Mouse (Mus musculus): Measurements from ENCODE around the gene Hspa5. TPM values are rescaled to one million over a fixed set of nuclear protein-coding genes. Genes with fewer than 3 reads are reported as not detected.

Gene Hspa5
- polyA plus RNA-seq, 1 experiment from 2014 or later: 970 TPM

- H3K4me3 ChIP-seq: peak within 1 kb of the TSS; percentile 98
- H3K9ac ChIP-seq: peak within 1 kb of the TSS; percentile 99
- H3K36me3 ChIP-seq: peaks cover 17% of the 10 kb centered on the region
- H3K27ac ChIP-seq: peak within 1 kb of the TSS; percentile 77
- H3K27me3 ChIP-seq: no peaks in the 10 kb centered on the region
- H3K4me1 ChIP-seq: peaks cover 16% of the 10 kb centered on the region
- H3K4me2 ChIP-seq: peak within 1 kb of the TSS; percentile 83
- peak; percentile 90 for ATAC-seq (ENCODE audit: insufficient number of reproducible peaks, low FRiP score, low TSS enrichment, low read depth)
- under 1% methylated on average over 56 of the region's 57 CpGs for WGBS
- no peaks in the 10 kb centered on the region; the same call in 1 of the 2 replicates for H3K9me3 ChIP-seq
Measured at GRCm38 (mm10) chr2:34825827-34826459, 54.2 kb downstream of the Hspa5 start, which contains the start of gene Fbxw2. Gene Fbxw2 (minus strand): TSS chr2:34826311.

- no peaks in the 10 kb centered on the region for H3K27me3 ChIP-seq
- peaks cover 12% of the 10 kb centered on the region for H3K36me3 ChIP-seq
- H3K27ac ChIP-seq: peak overlapping the region; percentile 77
- no peaks in the 10 kb centered on the region; the same call in 1 of the 2 replicates for H3K9me3 ChIP-seq
- WGBS: 34% methylated on average over 20 of the region's 21 CpGs
- peaks cover 16% of the 10 kb centered on the region for H3K4me1 ChIP-seq
- H3K4me2 ChIP-seq: peak overlapping the region; percentile 83
- H3K9ac ChIP-seq: peak overlapping the region; percentile 99
- H3K4me3 ChIP-seq: peak overlapping the region; percentile 98
- ATAC-seq (ENCODE audit: insufficient number of reproducible peaks, low FRiP score, low TSS enrichment, low read depth): no peak
Measured at GRCm38 (mm10) chr2:34826460-34827231, 54.9 kb downstream of the Hspa5 start.

Other genes starting within 250 kb of the Hspa5 start
- gene Gapvd1, start 16.7 kb upstream of the Hspa5 start, polyA plus RNA-seq (2015; fragmentation: Nextera tagmentation; extraction: Ambion mirVana): 84.6 and 85.5 TPM in 2 replicates
- gene Rabepk, start 27.9 kb downstream of the Hspa5 start, polyA plus RNA-seq (2015; fragmentation: Nextera tagmentation; extraction: Ambion mirVana): 39.7 and 41.1 TPM in 2 replicates
- gene Fbxw2, start 54.3 kb downstream of the Hspa5 start, polyA plus RNA-seq (2015; fragmentation: Nextera tagmentation; extraction: Ambion mirVana): 82.1 and 94.4 TPM in 2 replicates
- not detected in 2 replicates for gene Gm34653, start 61.0 kb downstream of the Hspa5 start, polyA plus RNA-seq (2015; fragmentation: Nextera tagmentation; extraction: Ambion mirVana)
- 0.18 TPM in 1 of 2 replicates, not detected in the other for gene Cutal, start 102.4 kb downstream of the Hspa5 start, polyA plus RNA-seq (2015; fragmentation: Nextera tagmentation; extraction: Ambion mirVana)
- 87.2 and 98.0 TPM in 2 replicates for gene Psmd5, start 103.0 kb downstream of the Hspa5 start, polyA plus RNA-seq (2015; fragmentation: Nextera tagmentation; extraction: Ambion mirVana)
- 7.3 TPM in 2 replicates for gene Phf19, start 142.1 kb downstream of the Hspa5 start, polyA plus RNA-seq (2015; fragmentation: Nextera tagmentation; extraction: Ambion mirVana)
- gene Traf1, start 189.8 kb downstream of the Hspa5 start, polyA plus RNA-seq (2015; fragmentation: Nextera tagmentation; extraction: Ambion mirVana): 4.4 and 5.1 TPM in 2 replicates